Mouse (Mus musculus): ENCODE data around the gene Tbp.

GRCm38 (mm10) chr17:15577291-15577694 lies 77.6 kb downstream of the Tbp start:
- no peak for TF ChIP-seq POLR2A (IDR thresholded peaks at IDR 0.05; ENCODE audit: borderline replicate concordance, insufficient read depth, low read length)
- no peak for TF ChIP-seq CTCF (IDR thresholded peaks at IDR 0.05; ENCODE audit: borderline replicate concordance, insufficient read depth, low read depth, low read length)

Measured in cerebellum, adult 2 months (tissue).